Mouse (Mus musculus) layer of hippocampus, adult 8-10 months (tissue): ENCODE results near the gene Lhfp. TPM values are rescaled to one million over a fixed set of nuclear protein-coding genes. Genes with fewer than 3 reads are reported as not detected.
"Not testable (repeated sequence)": the region's sequence is repeated elsewhere in the genome, so short reads cannot be mapped to it uniquely, and the experiment has no call there.

ENCODE experiments used
- DNase-seq, 2 experiments: peaks; one replicate each; pipeline ENCODE4 v3.0.0; 2022; ENCODE audit warnings: low spot score in 2 of 2
- total RNA-seq, 4 experiments: library from RNA; stranded (reverse); gene quantifications; 2 replicates each; pipeline ENCODE4 v1.2.4; 2022

Lhfp gene
- total RNA-seq, 4 experiments from 2014 or later, result 16.6 to 21.7 (median 19.1) TPM

DNA sequence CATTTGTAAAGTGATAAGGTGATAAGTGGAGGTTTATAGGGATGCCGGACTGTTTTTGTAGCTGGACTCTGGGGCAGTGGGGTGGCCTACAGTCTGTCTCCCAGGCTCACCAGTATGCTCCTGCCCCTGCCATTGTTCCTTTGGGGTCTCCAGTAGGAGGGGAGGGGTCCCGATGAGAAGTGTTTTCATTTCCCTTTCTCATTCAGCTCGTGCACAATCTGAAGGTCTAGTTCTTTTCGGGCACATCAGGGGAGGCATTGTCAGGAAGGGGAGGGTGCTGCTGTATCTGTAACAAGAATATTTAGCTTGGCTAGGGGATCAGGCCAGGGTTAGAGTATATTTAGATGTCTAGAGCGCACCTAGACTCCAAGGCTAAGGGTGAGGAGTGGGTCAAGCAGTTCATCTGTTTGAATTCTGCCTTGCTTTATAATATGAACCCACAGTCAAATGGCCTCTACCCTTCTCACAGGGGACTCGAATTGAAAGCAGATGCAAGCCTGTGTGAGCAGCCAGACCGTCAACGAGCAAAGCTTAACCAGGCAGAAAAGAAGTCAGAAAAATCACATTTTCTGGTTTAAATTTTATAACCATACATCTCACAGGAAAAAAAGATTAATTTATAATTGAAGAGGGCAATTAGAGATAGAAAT is 46.0 kb downstream of the Lhfp start:
- no peak for DNase-seq

- DNase-seq, result no peak
These were observed 48.6 kb downstream of the Lhfp start for GRCm38 (mm10) chr3:53089921-53090320.

DNA sequence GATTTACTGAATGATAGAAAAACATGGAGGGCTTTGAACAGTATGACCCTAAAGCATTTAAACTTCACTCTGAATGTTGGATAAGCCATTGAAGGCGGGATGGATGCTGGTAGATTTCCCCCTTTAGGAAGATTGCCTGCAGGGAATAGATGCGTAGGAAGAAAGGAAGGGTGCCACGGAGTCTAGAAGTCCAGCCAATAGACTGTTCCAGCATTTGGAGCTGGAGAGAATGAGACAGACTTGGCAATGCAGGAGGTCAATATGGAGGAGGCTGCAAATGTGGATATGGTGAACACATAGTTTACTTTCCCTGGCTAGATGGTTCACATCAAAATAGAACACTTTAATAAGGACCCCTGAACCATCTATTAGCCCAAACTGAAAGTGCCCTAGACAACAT is 58.9 kb downstream of the Lhfp start:
- no peak for DNase-seq

DNA sequence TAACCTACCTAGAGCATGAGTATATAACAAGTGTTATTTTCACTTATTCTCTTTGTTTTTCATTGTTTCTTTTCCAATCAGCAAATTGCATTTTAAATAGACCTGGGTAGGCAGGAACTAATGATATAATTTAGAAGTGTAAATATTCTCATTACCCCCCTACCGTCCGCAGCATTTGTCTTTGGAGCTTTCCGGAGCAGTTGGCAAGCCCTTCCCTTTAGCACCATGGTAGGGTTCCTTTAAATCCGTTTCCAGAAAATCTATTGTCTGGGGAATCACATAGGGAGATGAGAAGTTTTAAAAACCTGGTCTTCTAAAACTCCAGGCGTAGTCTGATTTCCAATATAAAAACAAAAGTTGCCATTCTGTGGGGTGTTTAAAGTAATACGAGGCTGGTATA is 59.5 kb downstream of the Lhfp start:
- no peak for DNase-seq

DNA sequence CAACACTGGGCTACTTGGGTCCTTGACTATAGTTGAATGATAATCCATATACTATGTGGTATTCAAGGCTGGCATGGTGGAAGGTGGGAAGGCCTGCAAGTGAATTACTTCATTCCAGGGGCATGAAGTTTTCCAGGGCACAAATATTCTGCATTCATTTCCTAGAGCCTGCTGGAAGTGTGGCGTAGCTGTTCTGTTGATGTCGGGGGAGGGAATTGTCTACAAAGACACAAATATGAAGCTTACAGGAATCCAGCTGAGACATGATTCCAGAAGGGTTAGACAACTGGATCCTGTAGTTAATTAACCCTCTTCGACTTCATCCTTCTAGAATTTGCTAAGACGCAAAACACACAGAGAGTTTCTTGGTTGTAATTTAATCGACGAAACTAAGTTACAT is 60.4 kb downstream of the Lhfp start:
- no peak for DNase-seq

DNA sequence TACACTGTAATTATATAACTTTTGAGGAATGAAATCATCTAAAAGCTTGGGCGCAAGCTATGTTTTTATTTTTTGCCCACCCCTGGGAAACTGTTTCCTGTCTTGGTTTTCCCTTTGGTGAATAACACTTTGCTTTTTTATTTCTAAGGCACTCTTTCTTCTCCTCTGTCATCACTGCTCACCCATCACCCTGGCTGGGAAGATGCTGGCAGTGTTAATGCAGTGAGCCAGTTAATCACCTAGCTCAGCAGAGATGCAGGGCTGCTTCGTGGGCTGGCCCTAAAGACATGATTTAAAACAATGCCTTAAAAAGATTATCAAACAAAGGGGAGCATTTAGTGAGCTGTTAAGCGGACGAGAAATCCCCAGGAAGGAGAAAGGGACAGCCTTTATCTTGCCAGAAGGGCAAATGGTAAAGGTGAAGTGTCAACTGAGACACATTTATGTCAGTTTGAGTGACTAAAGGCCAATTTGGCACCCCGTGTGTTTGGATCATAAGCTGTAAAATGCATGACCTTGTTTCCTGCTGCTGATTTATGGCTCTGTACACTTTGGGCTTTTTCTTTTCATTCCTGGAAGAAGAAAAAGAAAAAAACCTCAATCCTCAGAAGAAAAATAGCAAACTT is 60.9 kb downstream of the Lhfp start:
- no peak for DNase-seq

- DNase-seq, result no peak
These were observed 61.4 kb downstream of the Lhfp start for GRCm38 (mm10) chr3:53102757-53103153.

- no peak for DNase-seq
These were observed 67.5 kb downstream of the Lhfp start for GRCm38 (mm10) chr3:53108594-53109373.

- DNase-seq, result no peak
These were observed 68.6 kb downstream of the Lhfp start for GRCm38 (mm10) chr3:53109879-53110278.

DNA sequence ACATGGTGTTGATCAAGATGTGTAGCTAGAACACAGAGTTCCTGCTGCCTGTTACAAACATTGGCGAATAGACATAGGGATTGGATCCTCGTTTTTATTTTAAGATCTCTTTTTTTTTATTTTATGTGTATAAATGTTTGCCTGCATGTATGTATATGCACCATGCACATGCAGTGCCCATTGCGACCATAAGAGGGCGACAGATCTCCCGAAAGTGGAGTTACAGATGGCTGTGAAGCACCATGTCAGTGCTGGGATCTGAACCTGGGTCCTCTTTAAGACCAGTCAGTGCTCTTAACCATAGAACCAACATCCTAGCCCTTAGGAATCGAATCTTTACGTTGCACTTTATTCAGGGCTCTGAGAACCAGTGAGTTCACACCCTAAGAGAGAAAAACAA is 70.7 kb downstream of the Lhfp start:
- no peak for DNase-seq

DNA sequence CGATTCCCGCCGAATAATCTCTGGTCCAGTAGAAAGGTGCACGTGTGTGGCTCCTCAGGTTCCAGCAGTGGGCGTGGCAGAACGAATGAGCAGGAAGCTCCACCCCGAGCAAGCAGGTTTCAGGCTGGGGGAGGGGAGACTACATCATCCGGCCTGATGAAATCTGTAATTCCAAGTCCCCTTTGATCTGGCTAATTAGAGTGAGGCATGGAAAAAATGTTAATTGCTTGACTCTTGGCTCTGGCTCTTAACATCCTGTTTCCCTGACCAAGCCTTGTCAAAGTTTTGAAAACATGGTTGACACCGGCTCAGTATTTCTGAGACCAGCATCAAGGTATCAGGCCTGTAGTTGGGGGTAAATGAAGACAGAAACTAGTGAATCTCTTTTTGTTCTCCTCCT is 77.4 kb downstream of the Lhfp start:
- DNase-seq, result not testable (repeated sequence)

DNA sequence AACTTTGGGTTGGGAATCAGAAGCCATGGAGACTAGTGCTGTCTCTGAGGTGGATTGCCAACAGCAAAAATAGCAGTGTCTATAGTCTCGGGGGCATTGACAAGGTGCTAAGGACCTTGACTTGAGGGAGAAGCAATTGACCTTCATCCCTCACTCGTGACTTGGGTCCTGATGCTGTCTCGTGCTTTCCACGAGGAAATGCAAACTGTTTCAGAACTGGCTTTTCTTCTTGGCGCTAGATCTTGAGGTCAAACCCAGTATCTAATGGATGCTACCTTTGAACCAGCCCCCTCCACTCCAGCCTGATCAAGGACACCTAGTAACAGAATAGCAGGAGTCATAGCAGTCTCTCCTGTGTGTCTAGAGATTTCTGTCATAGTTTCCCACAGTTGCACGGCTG is 78.7 kb downstream of the Lhfp start:
- DNase-seq, result no peak

DNA sequence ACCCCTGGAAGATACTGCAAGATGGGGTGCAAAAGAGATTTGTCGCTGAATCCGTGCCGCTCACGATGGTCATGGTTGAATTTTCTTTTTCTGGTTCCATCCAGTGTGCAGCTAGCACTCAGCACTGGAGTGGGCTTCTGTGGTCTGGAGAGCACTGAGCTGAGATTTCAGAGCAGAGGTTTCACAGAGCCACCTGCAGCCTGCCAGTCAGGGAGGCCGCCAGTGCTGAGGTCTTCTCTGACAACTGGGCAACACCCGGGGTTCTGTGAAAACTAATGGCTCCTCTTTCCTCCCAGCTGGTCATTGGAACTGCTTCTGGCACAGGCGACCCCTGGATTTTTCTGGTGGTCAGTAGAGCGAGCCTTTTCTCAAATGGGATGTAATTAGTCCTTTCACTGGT is 84.2 kb downstream of the Lhfp start:
- no peak for DNase-seq

DNA sequence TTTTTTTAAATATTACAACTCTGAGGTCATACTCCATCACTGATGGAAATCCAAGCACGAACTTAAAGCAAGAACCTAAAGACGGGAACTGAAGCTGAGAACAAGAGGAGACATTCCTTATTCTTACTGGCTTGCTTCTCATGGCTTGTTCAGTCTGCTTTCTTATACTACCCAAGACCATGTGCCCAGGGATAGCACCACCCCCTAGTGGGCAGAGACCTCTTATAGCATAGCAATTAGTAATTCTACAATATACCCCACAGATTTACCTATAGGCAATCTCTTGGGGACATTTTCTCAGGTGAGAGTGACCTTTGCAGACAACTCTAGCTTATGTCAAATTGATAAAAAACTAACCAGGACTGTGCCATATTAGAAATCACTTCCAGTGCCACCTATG is 97.5 kb downstream of the Lhfp start:
- no peak for DNase-seq

- no peak for DNase-seq
These were observed 97.9 kb downstream of the Lhfp start for GRCm38 (mm10) chr3:53139205-53139604.

DNA sequence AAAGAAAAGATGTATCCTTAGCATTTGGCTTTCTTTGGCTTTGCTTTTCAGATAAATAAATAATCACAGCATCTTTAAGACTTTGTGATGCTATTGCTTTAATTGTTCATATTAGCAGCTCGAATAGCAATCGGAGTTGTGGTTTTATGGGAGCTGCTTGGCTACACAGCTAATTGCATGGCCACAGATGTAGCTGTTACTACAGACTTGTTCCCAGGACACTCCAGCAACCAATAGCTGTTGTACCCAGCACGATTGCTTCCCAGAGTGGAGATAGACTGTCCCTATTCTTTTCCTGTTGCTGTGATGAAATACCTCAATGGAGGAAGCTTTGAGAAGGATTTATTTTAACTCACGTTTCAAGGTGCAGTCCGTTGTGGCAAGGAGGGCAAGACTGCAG is 98.3 kb downstream of the Lhfp start:
- no peak for DNase-seq

- DNase-seq, result no peak
These were observed 101.2 kb downstream of the Lhfp start for GRCm38 (mm10) chr3:53142528-53142927.

DNA sequence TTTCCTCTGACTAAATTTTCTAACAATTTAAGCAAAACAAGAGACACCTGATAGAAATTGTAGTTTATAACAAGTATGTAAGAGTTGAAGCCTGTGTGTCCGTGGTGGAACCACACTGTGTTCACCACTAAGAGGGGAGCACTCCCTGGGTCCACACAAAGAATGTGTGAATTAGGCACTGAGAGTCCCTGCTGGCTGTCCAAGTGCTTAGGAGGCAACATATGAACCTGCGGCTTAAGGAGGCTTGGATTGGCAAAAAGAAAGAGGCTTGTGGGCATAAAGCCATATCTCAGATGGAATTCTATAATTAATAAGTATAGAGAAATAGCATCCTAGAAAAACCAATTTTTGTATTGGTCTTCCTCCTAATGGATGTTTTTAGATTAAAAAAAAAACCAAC is 104.2 kb downstream of the Lhfp start:
- DNase-seq, result no peak

- DNase-seq, result no peak
These were observed 104.6 kb downstream of the Lhfp start for GRCm38 (mm10) chr3:53145946-53146345.

DNA sequence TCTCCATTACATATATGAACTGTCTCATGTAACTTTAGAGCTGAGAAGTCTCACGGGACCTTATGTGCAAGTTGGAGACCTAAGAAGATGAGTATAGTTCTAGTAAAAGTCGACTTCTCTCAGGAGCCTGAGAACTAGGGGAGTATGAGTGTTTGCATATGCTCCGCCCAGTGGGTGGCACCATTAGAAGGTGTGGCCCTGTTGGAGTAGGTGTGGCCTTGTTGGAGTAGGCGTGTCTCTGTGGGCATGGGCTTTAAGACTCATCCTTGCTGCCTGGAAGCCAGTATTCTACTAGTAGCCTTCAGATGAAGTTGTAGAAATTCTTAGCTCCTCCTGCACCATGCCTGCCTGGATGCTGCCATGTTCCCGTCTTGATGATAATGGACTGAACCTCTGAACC is 105.7 kb downstream of the Lhfp start:
- DNase-seq, result no peak

DNA sequence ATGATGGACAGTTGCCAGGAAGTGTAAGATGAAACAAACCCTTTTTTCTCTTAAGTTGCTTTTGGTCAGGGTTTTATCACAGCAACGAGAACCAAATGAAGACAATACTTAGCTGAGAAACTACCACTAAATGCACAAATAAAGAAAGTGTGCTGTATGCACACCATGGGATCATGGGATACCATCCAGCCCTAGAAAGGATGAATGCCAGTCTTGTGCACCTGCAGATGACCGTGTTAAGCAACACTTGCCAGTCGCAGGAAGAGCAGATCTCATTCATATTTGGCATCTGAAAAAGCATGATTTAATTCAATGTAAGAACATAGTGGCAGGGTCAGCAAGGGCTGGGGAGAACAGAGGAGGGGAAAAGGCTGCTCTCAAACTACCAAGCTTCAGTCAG is 107.4 kb downstream of the Lhfp start:
- no peak for DNase-seq

GRCm38 (mm10) chr3:53149625-53150320 is 108.4 kb downstream of the Lhfp start:
- DNase-seq, result no peak
